Mouse (Mus musculus) heart, embryonic 16.5 days (tissue): Measurements from ENCODE around the gene Atg5. TPM values are rescaled to one million over a fixed set of nuclear protein-coding genes. Genes with fewer than 3 reads are reported as not detected.
A peak's percentile ranks its signal among the peaks of the same experiment; 100 is the strongest.

ENCODE experiments used
- ATAC-seq: fragments of 200-750 bp; cut with Nextera tagmentation; replicated peaks from 2 replicates; pipeline ENCODE4 v1.8.0; 2017; ENCODE audit warnings: moderate number of reproducible peaks; ENCODE audit not compliant: insufficient read depth, low FRiP score; ENCODE audit errors: extremely low read depth
- H3K27ac ChIP-seq: fragments of 300-500 bp; sonication (generic); 2 replicates; pipeline ENCODE4 v1.5.1; 2014; ENCODE audit warnings: mild to moderate bottlenecking, low read length, control low read depth, moderate library complexity
- H3K27me3 ChIP-seq: fragments of 300-500 bp; sonication (generic); 2 replicates; pipeline ENCODE4 v1.6.1; 2014; ENCODE audit warnings: low read length, mixed read lengths; ENCODE audit not compliant: control insufficient read depth, insufficient read depth
- H3K36me3 ChIP-seq: fragments of 300-500 bp; sonication (generic); 2 replicates; pipeline ENCODE4 v1.6.1; 2014; ENCODE audit not compliant: control insufficient read depth, insufficient read depth
- H3K4me1 ChIP-seq: fragments of 300-500 bp; sonication (generic); 2 replicates; pipeline ENCODE4 v1.6.1; 2014; ENCODE audit warnings: low read length, mixed read lengths; ENCODE audit not compliant: control insufficient read depth, insufficient read depth
- H3K4me2 ChIP-seq: fragments of 300-500 bp; sonication (generic); 2 replicates; pipeline ENCODE4 v1.6.1; 2014; ENCODE audit warnings: low read depth, mild to moderate bottlenecking, control low read depth, low read length
- H3K4me3 ChIP-seq: fragments of 300-500 bp; sonication (generic); 2 replicates; pipeline ENCODE4 v1.5.1; 2014; ENCODE audit warnings: mild to moderate bottlenecking, control low read depth, low read length
- H3K9ac ChIP-seq: fragments of 300-500 bp; sonication (generic); 2 replicates; pipeline ENCODE4 v1.6.1; 2014; ENCODE audit warnings: low read length, control low read depth
- H3K9me3 ChIP-seq: fragments of 300-500 bp; sonication (generic); replicated peaks from 2 replicates; pipeline ENCODE4 v1.6.1; 2016; ENCODE audit warnings: low read length; ENCODE audit not compliant: control insufficient read depth
- WGBS: fragments of 180-500 bp; shearing (Covaris S2); extraction: QIAGEN DNeasy Blood & Tissue Kit; methylation state at CpG from one replicate; pipeline ENCODE4 v1.1.7; 2014; 5-methylcytosine and 5-hydroxymethylcytosine counted together
- polyA plus RNA-seq: library from polyadenylated mRNA; unstranded; fragments of >200 nt; fragmentation: Nextera tagmentation; extraction: Ambion mirVana; gene quantifications from 2 replicates; pipeline ENCODE4 v1.2.1, GENCODE M21; 2015

The Atg5 gene
- polyA plus RNA-seq, 1 experiment from 2014 or later = 33.3 TPM

DNA sequence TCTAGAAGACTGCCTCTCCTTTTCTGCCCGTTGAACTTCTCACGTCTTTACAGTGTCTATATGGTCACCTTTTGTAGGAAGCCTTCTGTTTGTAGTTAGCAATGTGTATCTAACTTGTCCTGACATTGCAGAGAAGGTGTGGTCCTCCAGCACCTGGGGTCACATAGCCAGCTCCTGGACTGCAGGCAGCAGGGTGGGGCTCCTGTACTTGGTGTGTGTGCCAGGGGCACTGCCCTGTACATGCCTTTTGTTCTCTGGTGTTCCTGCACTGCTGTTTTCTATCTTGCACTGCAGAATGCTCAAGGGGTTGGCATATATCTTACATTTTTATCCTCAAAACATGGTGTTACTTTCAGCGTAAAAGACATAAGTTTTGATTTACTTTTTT is 36.2 kb downstream of the Atg5 start:
- 87% methylated on average over 3 of the region's 3 CpGs for WGBS
- Histone ChIP-seq H3K9ac (no peak overlapping the region), H3K36me3 (peaks cover 15% of the 10 kb centered on the region), H3K4me2 (no peak overlapping the region), H3K27ac (no peak overlapping the region), H3K4me3 (no peak overlapping the region), H3K4me1 (peaks cover 3% of the 10 kb centered on the region; the same call in 1 of the 2 replicates), H3K27me3 (no peaks in the 10 kb centered on the region), H3K9me3 (no peaks in the 10 kb centered on the region)
- no peak for ATAC-seq

DNA sequence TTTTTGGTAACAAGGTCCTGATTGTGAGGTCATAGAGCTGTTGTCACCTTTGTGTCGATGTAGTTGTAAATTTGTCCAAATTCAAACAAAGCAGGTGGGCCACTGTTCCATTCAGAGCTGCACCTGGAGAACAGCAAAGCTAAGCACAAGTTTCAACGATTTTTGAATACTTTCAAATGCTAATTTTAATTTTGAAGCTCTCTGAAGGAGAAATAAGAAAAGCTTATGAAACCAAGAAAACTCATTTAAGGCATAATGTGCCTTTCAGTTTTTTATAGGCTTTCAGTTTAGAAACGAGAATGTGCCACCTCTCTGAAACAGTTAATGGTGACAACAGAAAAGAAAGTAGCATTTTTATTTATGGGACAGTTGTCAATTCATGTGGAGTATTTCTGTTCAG is 36.7 kb downstream of the Atg5 start:
- no peak overlapping the region for H3K27ac ChIP-seq
- ATAC-seq = no peak
- peaks cover 3% of the 10 kb centered on the region; the same call in 1 of the 2 replicates for H3K4me1 ChIP-seq
- H3K4me2 ChIP-seq = no peak overlapping the region
- H3K36me3 ChIP-seq = peaks cover 15% of the 10 kb centered on the region
- no peaks in the 10 kb centered on the region for H3K27me3 ChIP-seq
- no peak overlapping the region for H3K9ac ChIP-seq
- H3K4me3 ChIP-seq = no peak overlapping the region
- H3K9me3 ChIP-seq = no peaks in the 10 kb centered on the region
- WGBS = 80% methylated on average over 3 of the region's 3 CpGs

- no peak overlapping the region for H3K4me3 ChIP-seq
- 60% methylated on average over 6 of the region's 6 CpGs for WGBS
- ATAC-seq = no peak
- no peaks in the 10 kb centered on the region for H3K9me3 ChIP-seq
- no peak overlapping the region for H3K4me2 ChIP-seq
- H3K36me3 ChIP-seq = peaks cover 15% of the 10 kb centered on the region
- no peak overlapping the region for H3K9ac ChIP-seq
- H3K4me1 ChIP-seq = peaks cover 3% of the 10 kb centered on the region; the same call in 1 of the 2 replicates
- H3K27ac ChIP-seq = no peak overlapping the region
- no peaks in the 10 kb centered on the region for H3K27me3 ChIP-seq
Observed at GRCm38 (mm10) chr10:44306308-44306707, 38.1 kb downstream of the Atg5 start.

GRCm38 (mm10) chr10:44308280-44308679 is 40.1 kb downstream of the Atg5 start:
- peaks cover 15% of the 10 kb centered on the region for H3K36me3 ChIP-seq

GRCm38 (mm10) chr10:44309250-44309649 is 41.1 kb downstream of the Atg5 start:
- no peaks in the 10 kb centered on the region for H3K27me3 ChIP-seq
- no peak overlapping the region for H3K4me2 ChIP-seq
- H3K27ac ChIP-seq = no peak overlapping the region
- peaks cover 3% of the 10 kb centered on the region; the same call in 1 of the 2 replicates for H3K4me1 ChIP-seq
- H3K9me3 ChIP-seq = no peaks in the 10 kb centered on the region
- ATAC-seq = no peak
- no peak overlapping the region for H3K4me3 ChIP-seq
- H3K36me3 ChIP-seq = 0 out of 2 replicates have a peak, but pooled peaks cover 7% of the 10 kb centered on the region
- H3K9ac ChIP-seq = no peak overlapping the region
- 70% methylated on average over 6 of the region's 6 CpGs for WGBS

More at GRCm38 (mm10) chr10:44308280-44308679, 40.1 kb downstream of the Atg5 start:
- no peak overlapping the region for H3K9ac ChIP-seq
- no peak overlapping the region for H3K4me3 ChIP-seq
- H3K9me3 ChIP-seq = no peaks in the 10 kb centered on the region
- no peak for ATAC-seq
- no peak overlapping the region for H3K4me2 ChIP-seq
- H3K27me3 ChIP-seq = no peaks in the 10 kb centered on the region
- H3K27ac ChIP-seq = no peak overlapping the region
- peaks cover 3% of the 10 kb centered on the region; the same call in 1 of the 2 replicates for H3K4me1 ChIP-seq

GRCm38 (mm10) chr10:44315276-44315675 is 47.1 kb downstream of the Atg5 start:
- Histone ChIP-seq H3K27me3 (no peaks in the 10 kb centered on the region), H3K36me3 (peaks cover 2% of the 10 kb centered on the region; the same call in 1 of the 2 replicates), H3K9ac (no peak overlapping the region), H3K9me3 (no peaks in the 10 kb centered on the region), H3K4me1 (no peaks in the 10 kb centered on the region), H3K4me2 (no peak overlapping the region), H3K4me3 (no peak overlapping the region), H3K27ac (no peak overlapping the region)
- WGBS = 66% methylated on average over 5 of the region's 5 CpGs
- ATAC-seq = no peak

- no peaks in the 10 kb centered on the region for H3K4me1 ChIP-seq
- H3K4me2 ChIP-seq = no peak overlapping the region
- H3K9me3 ChIP-seq = no peaks in the 10 kb centered on the region
- ATAC-seq = 0 out of 2 replicates have a peak, but pooled peaks have one; percentile 23
- peaks cover 6% of the 10 kb centered on the region; the same call in 1 of the 2 replicates for H3K36me3 ChIP-seq
- H3K27me3 ChIP-seq = no peaks in the 10 kb centered on the region
- no peak overlapping the region for H3K27ac ChIP-seq
- no peak overlapping the region for H3K4me3 ChIP-seq
- 62% methylated on average over 14 of the region's 14 CpGs for WGBS
- H3K9ac ChIP-seq = no peak overlapping the region
Observed at GRCm38 (mm10) chr10:44316280-44317270, 48.4 kb downstream of the Atg5 start.

- no peak overlapping the region for H3K4me3 ChIP-seq
- H3K27me3 ChIP-seq = no peaks in the 10 kb centered on the region
- H3K9ac ChIP-seq = no peak overlapping the region
- ATAC-seq = no peak
- 0 out of 2 replicates have a peak, but pooled peaks cover 2% of the 10 kb centered on the region for H3K4me1 ChIP-seq
- peaks cover 6% of the 10 kb centered on the region; the same call in 1 of the 2 replicates for H3K36me3 ChIP-seq
- no peak overlapping the region for H3K27ac ChIP-seq
- H3K9me3 ChIP-seq = no peaks in the 10 kb centered on the region
- 15% methylated on average over 1 of the region's 1 CpGs for WGBS
- H3K4me2 ChIP-seq = no peak overlapping the region
Observed at GRCm38 (mm10) chr10:44322166-44322565, 54.0 kb downstream of the Atg5 start.
